Mouse (Mus musculus) hindbrain, embryonic 12.5 days (tissue): ENCODE results near the gene Lipa. TPM values are rescaled to one million over a fixed set of nuclear protein-coding genes. Genes with fewer than 3 reads are reported as not detected.

Experiments
- ATAC-seq: fragments of 200-750 bp; cut with Nextera tagmentation; 2 replicates; pipeline ENCODE4 v1.8.0; 2017; ENCODE audit warnings: moderate TSS enrichment; ENCODE audit not compliant: low FRiP score
- H3K27ac ChIP-seq: fragments of 300-500 bp; sonication (generic); 2 replicates; pipeline ENCODE4 v1.5.1; 2016; ENCODE audit warnings: mild to moderate bottlenecking
- H3K27me3 ChIP-seq: fragments of 300-500 bp; sonication (generic); 2 replicates; pipeline ENCODE4 v1.6.1; 2016; ENCODE audit warnings: mild to moderate bottlenecking
- H3K36me3 ChIP-seq: fragments of 300-500 bp; sonication (generic); 2 replicates; pipeline ENCODE4 v1.6.1; 2016; ENCODE audit warnings: mild to moderate bottlenecking
- H3K4me1 ChIP-seq: fragments of 300-500 bp; sonication (generic); 2 replicates; pipeline ENCODE4 v1.6.1; 2016
- H3K4me2 ChIP-seq: fragments of 300-500 bp; sonication (generic); replicated peaks from 2 replicates; pipeline ENCODE4 v1.6.1; 2016; ENCODE audit warnings: mild to moderate bottlenecking
- H3K4me3 ChIP-seq: fragments of 300-500 bp; sonication (generic); 2 replicates; pipeline ENCODE4 v1.5.1; 2016; ENCODE audit warnings: mild to moderate bottlenecking
- H3K9ac ChIP-seq: fragments of 300-500 bp; sonication (generic); 2 replicates; pipeline ENCODE4 v1.6.1; 2016; ENCODE audit warnings: mild to moderate bottlenecking, moderate library complexity
- H3K9me3 ChIP-seq: fragments of 300-500 bp; sonication (generic); replicated peaks from 2 replicates; pipeline ENCODE4 v1.6.1; 2016; ENCODE audit warnings: mild to moderate bottlenecking
- WGBS: fragments of 180-500 bp; shearing (Covaris S2); methylation state at CpG from one replicate; pipeline ENCODE4 v1.1.7; 2016; 5-methylcytosine and 5-hydroxymethylcytosine counted together
- polyA plus RNA-seq: library from polyadenylated mRNA; unstranded; fragments of >200 nt; fragmentation: Nextera tagmentation; extraction: Ambion mirVana; gene quantifications from 2 replicates; pipeline ENCODE4 v1.2.1, GENCODE M21; 2016

Gene Lipa
- polyA plus RNA-seq, 1 experiment from 2014 or later, result 28.6 TPM

DNA sequence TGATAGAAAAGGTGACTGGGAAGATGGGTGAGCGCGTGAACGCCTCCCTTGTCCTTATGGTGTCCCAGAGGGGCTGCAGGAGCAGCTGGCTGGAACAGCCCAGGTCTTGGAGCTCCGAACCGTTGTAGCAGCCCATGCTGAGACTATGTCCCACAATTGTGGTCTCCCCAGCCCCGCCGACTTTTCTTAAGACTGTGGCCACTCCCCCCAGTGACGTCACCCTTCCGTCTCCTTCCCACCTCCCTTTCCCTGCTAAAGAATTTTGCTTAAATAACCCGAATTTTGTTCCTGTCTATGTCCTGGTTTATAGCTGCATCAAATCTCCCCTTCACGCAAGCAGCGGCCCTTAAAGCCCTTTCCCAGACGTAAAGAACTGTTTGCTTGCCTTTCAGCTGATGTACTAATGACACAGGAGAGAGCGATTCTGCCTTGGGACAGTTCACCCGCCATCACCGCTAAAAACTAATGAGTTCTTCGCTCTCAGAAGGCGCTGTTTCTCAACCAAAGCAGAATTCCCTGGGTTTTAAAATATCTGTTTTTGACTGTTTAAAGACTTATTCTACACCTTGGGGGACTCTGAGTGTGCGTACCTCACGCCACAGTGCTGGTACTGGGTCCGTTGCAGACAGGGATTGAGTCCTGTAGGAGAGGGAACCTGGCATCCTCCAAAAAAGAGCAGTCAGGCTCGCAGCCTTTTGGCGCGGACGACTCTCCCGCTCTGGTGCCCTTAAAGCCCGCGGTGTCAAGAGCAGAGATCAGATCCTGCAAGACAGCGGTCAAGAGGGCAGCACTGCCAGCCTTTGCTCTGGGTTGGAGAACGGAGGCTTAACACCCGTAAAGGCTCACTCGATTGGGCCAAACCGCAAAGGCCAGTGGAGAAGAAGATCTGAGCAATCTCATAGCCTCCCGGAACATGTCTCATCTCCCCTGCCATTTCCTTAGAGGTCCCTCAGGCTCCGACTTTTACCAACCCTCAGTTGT lies 52.0 kb downstream of the Lipa start, which contains the start of gene Ch25h:
Gene Ch25h (minus strand): TSS at position 174 of the 981 bp plus-strand sequence.
- under 1% methylated on average over 35 of the region's 35 CpGs for WGBS
- H3K27ac ChIP-seq, result no peak within 1 kb of the TSS
- no peaks in the 10 kb centered on the region for H3K9me3 ChIP-seq
- peak within 1 kb of the TSS; percentile 50 for H3K9ac ChIP-seq
- peak; percentile 88 for ATAC-seq
- H3K27me3 ChIP-seq, result peaks cover 36% of the 10 kb centered on the region
- H3K36me3 ChIP-seq, result no peaks in the 10 kb centered on the region
- H3K4me3 ChIP-seq, result peak within 1 kb of the TSS; percentile 57
- H3K4me1 ChIP-seq, result peaks cover 9% of the 10 kb centered on the region; the same call in 1 of the 2 replicates
- peak within 1 kb of the TSS; percentile 97 for H3K4me2 ChIP-seq

DNA sequence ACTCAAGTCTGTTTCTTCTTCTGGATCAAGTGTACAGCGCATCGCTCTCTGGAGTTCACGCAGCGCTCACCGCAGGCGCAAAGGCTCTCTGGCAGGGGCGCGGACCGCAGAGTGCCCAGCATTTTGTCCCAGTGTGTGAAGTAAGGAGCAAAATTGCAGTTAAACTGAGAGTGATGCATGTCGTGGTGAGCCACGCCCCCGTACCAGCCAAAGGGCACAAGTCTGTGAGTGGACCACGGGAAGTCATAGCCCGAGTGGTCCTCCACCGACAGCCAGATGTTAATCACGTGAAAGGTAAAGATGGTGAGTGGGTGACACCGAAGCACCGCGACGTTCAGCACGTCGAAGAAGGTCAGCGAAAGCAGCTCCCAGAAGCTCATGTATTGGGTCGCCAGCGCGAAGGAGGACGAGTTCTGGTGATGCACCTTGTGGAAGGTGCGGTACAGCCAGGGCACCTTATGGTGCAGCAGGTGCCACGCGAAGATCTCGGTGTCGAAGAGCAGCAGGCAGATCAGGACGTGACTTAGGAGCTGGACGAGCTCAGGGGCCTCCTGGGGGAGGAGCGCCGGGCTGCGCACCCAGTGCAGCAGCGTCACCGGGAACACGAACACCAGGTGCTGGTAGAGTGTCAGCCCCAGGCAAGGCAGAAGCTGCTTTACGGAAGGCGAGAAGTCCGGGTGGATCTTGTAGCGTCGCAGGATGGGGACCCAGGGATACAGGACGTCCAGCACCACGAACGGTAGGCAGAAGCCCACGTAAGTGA lies 52.9 kb downstream of the Lipa start:
- H3K36me3 ChIP-seq, result no peaks in the 10 kb centered on the region
- H3K4me2 ChIP-seq, result peak overlapping the region; percentile 97
- peaks cover 36% of the 10 kb centered on the region for H3K27me3 ChIP-seq
- peak overlapping the region; percentile 57 for H3K4me3 ChIP-seq
- peak overlapping the region; percentile 50 for H3K9ac ChIP-seq
- H3K27ac ChIP-seq, result no peak overlapping the region
- WGBS, result 5% methylated on average over 49 of the region's 49 CpGs
- peaks cover 9% of the 10 kb centered on the region; the same call in 1 of the 2 replicates for H3K4me1 ChIP-seq
- peak; percentile 82 for ATAC-seq
- no peaks in the 10 kb centered on the region for H3K9me3 ChIP-seq

GRCm38 (mm10) chr19:34471703-34472102 lies 55.6 kb downstream of the Lipa start:
- H3K27ac ChIP-seq, result no peak overlapping the region
- no peak overlapping the region for H3K4me2 ChIP-seq
- no peaks in the 10 kb centered on the region for H3K36me3 ChIP-seq
- no peak overlapping the region for H3K4me3 ChIP-seq
- ATAC-seq, result no peak
- H3K9ac ChIP-seq, result no peak overlapping the region
- H3K9me3 ChIP-seq, result no peaks in the 10 kb centered on the region
- WGBS, result 75% methylated on average over 2 of the region's 2 CpGs
- peaks cover 31% of the 10 kb centered on the region for H3K27me3 ChIP-seq
- H3K4me1 ChIP-seq, result peaks cover 9% of the 10 kb centered on the region; the same call in 1 of the 2 replicates

GRCm38 (mm10) chr19:34468794-34469193 lies 58.5 kb downstream of the Lipa start:
- ATAC-seq, result no peak
- H3K9me3 ChIP-seq, result no peaks in the 10 kb centered on the region
- no peak overlapping the region for H3K4me3 ChIP-seq
- no peak overlapping the region for H3K27ac ChIP-seq
- no peaks in the 10 kb centered on the region for H3K36me3 ChIP-seq
- no peak overlapping the region for H3K4me2 ChIP-seq
- peaks cover 10% of the 10 kb centered on the region for H3K27me3 ChIP-seq
- H3K9ac ChIP-seq, result no peak overlapping the region
- WGBS, result 51% methylated on average over 3 of the region's 3 CpGs
- no peaks in the 10 kb centered on the region for H3K4me1 ChIP-seq

DNA sequence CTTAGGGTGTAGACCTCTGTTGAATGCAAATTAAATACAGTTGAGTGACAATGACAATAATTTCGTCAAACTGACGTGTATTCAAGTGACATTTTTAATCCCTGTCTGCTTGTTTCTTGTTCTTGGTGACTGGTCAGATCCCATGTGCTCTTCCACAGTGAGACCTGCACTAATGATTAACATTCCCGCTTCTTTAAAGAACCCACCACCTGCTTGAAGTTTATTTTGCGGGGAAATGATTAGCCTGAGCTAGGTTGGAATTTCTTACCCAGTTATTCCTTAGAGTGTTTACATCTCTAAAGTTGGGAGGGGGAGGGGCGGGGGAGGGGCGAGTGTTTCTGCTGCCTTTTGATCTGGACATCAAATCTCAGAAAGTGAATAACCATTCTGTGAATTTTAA lies 59.1 kb downstream of the Lipa start:
- H3K9ac ChIP-seq, result no peak overlapping the region
- peaks cover 5% of the 10 kb centered on the region for H3K27me3 ChIP-seq
- no peaks in the 10 kb centered on the region for H3K4me1 ChIP-seq
- no peak overlapping the region for H3K27ac ChIP-seq
- H3K4me2 ChIP-seq, result no peak overlapping the region
- WGBS, result 27% methylated on average over 6 of the region's 6 CpGs
- H3K4me3 ChIP-seq, result no peak overlapping the region
- no peaks in the 10 kb centered on the region for H3K36me3 ChIP-seq
- H3K9me3 ChIP-seq, result no peaks in the 10 kb centered on the region
- ATAC-seq, result no peak

GRCm38 (mm10) chr19:34464453-34464852 lies 62.8 kb downstream of the Lipa start:
- Histone ChIP-seq H3K4me1 (no peaks in the 10 kb centered on the region), H3K4me2 (no peak overlapping the region), H3K4me3 (no peak overlapping the region), H3K36me3 (no peaks in the 10 kb centered on the region), H3K9ac (no peak overlapping the region), H3K27ac (no peak overlapping the region), H3K9me3 (no peaks in the 10 kb centered on the region), H3K27me3 (no peaks in the 10 kb centered on the region)
- no peak for ATAC-seq
- WGBS, result 76% methylated on average over 3 of the region's 3 CpGs

- Histone ChIP-seq H3K9me3 (no peaks in the 10 kb centered on the region), H3K36me3 (no peaks in the 10 kb centered on the region), H3K4me1 (no peaks in the 10 kb centered on the region), H3K4me2 (no peak overlapping the region), H3K27ac (no peak overlapping the region), H3K27me3 (no peaks in the 10 kb centered on the region), H3K9ac (no peak overlapping the region), H3K4me3 (no peak overlapping the region)
- no peak for ATAC-seq
- WGBS, result 78% methylated on average over 1 of the region's 1 CpGs
These were observed 65.7 kb downstream of the Lipa start for GRCm38 (mm10) chr19:34461451-34462019.

DNA sequence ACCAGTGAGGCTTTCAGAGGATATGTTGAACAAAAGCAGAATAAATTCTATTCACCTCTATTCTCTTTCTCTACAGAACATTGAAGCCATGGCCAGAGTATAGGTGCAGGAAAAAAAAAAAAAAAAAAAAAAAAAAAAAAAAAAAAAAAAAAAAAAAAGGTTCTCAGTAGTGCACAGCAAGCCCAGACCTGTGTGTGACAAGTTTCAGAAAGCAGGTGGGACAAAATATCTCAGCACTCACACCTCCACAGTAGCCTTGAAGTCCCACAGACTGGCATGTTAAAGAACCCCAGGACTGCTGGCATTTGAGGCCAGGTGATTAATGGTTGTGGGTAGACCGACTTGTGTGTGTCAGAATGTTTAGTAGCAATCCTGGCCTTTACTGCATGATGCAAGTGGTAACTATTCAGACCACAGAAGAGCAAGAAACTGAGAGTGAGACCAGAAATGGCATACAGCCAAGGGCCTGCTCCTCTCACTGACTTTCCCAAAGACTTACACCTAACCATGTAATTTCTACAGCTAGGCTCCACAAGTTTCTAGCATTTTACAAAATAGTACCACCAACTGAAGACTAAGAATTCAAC lies 76.4 kb downstream of the Lipa start:
- Histone ChIP-seq H3K4me3 (no peak overlapping the region), H3K9me3 (no peaks in the 10 kb centered on the region), H3K4me2 (no peak overlapping the region), H3K4me1 (no peaks in the 10 kb centered on the region), H3K27ac (no peak overlapping the region), H3K9ac (no peak overlapping the region), H3K27me3 (no peaks in the 10 kb centered on the region), H3K36me3 (no peaks in the 10 kb centered on the region)
- no peak for ATAC-seq
- WGBS, result 65% methylated on average over 1 of the region's 1 CpGs

GRCm38 (mm10) chr19:34448851-34449250 lies 78.4 kb downstream of the Lipa start:
- Histone ChIP-seq H3K9ac (no peak overlapping the region), H3K27me3 (no peaks in the 10 kb centered on the region), H3K36me3 (no peaks in the 10 kb centered on the region), H3K4me3 (no peak overlapping the region), H3K4me1 (no peaks in the 10 kb centered on the region), H3K9me3 (no peaks in the 10 kb centered on the region), H3K4me2 (no peak overlapping the region), H3K27ac (no peak overlapping the region)
- 73% methylated on average over 1 of the region's 1 CpGs for WGBS
- no peak for ATAC-seq

GRCm38 (mm10) chr19:34445410-34446012 lies 81.8 kb downstream of the Lipa start:
- ATAC-seq, result no peak
- 72% methylated on average over 4 of the region's 4 CpGs for WGBS
- H3K36me3 ChIP-seq, result no peaks in the 10 kb centered on the region
- H3K4me2 ChIP-seq, result no peak overlapping the region
- H3K9ac ChIP-seq, result no peak overlapping the region
- no peak overlapping the region for H3K27ac ChIP-seq
- H3K4me1 ChIP-seq, result no peaks in the 10 kb centered on the region
- no peaks in the 10 kb centered on the region for H3K9me3 ChIP-seq
- no peak overlapping the region for H3K4me3 ChIP-seq
- no peaks in the 10 kb centered on the region for H3K27me3 ChIP-seq

- no peaks in the 10 kb centered on the region for H3K36me3 ChIP-seq
- H3K9me3 ChIP-seq, result no peaks in the 10 kb centered on the region
- H3K9ac ChIP-seq, result no peak overlapping the region
- H3K4me2 ChIP-seq, result no peak overlapping the region
- no peak overlapping the region for H3K4me3 ChIP-seq
- no peaks in the 10 kb centered on the region for H3K27me3 ChIP-seq
- WGBS, result 88% methylated on average over 3 of the region's 3 CpGs
- no peak for ATAC-seq
- H3K4me1 ChIP-seq, result no peaks in the 10 kb centered on the region
- H3K27ac ChIP-seq, result no peak overlapping the region
These were observed 82.5 kb downstream of the Lipa start for GRCm38 (mm10) chr19:34444785-34445184.
